Mouse (Mus musculus) liver, postnatal 0 days (tissue): Measurements from ENCODE around the gene C2.

Experiments
- CTCF ChIP-seq: sonication (generic); IDR thresholded peaks from 2 replicates; pipeline ENCODE4 v1.5.1; 2016; ENCODE audit warnings: antibody characterized with exemption, low read depth
- EP300 ChIP-seq: IDR thresholded peaks from 2 replicates; pipeline ENCODE4 v1.6.1; 2016; ENCODE audit warnings: antibody characterized with exemption, low read depth, mild to moderate bottlenecking

DNA sequence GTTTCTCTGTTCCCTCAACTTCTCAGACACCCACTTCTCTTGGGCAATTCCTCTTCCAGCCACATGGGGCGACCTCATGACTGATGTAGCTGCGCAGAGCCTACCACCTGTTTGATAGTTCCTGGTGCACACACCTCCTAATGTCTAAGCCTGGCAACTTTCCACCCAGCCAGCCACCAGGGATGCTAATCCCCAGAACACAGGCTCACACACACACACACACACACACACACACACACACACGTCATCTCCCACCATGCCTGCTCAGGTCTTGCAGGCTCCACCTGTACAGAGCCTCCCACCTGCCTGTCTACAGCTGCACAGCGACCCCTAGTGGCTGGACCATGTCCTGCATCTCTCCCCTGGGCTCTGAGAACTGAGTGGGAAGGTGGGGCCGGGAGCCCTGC lies 13.9 kb upstream of the C2 start:
- TF ChIP-seq CTCF = peak; percentile 99
- no peak for TF ChIP-seq EP300
